Mouse (Mus musculus) neural tube, embryonic 12.5 days (tissue): ENCODE measurements at regions not wholly inside any gene's neighbourhood (a gene's known extent, or its start where the extent isn't known, plus 50 kb on each side); places are given as distances from the start of the nearest gene placed in this dataset.

ENCODE experiments used
- ATAC-seq: fragments of 200-750 bp; cut with Nextera tagmentation; 2 replicates; pipeline ENCODE4 v1.8.0; 2017; ENCODE audit warnings: low read depth, mild to moderate bottlenecking, moderate TSS enrichment, moderate library complexity; ENCODE audit not compliant: low FRiP score
- H3K27ac ChIP-seq: fragments of 300-500 bp; sonication (generic); 2 replicates; pipeline ENCODE4 v1.5.1; 2016
- H3K27me3 ChIP-seq: fragments of 300-500 bp; sonication (generic); replicated peaks from 2 replicates; pipeline ENCODE4 v1.6.1; 2016; ENCODE audit warnings: mild to moderate bottlenecking
- H3K36me3 ChIP-seq: fragments of 300-500 bp; sonication (generic); 2 replicates; pipeline ENCODE4 v1.6.1; 2016; ENCODE audit warnings: mild to moderate bottlenecking
- H3K4me1 ChIP-seq: fragments of 300-500 bp; sonication (generic); 2 replicates; pipeline ENCODE4 v1.6.1; 2016
- H3K4me2 ChIP-seq: fragments of 300-500 bp; sonication (generic); replicated peaks from 2 replicates; pipeline ENCODE4 v1.6.1; 2016; ENCODE audit warnings: mild to moderate bottlenecking
- H3K4me3 ChIP-seq: fragments of 300-500 bp; sonication (generic); 2 replicates; pipeline ENCODE4 v1.5.1; 2016
- H3K9ac ChIP-seq: fragments of 300-500 bp; sonication (generic); 2 replicates; pipeline ENCODE4 v1.6.1; 2016; ENCODE audit warnings: mild to moderate bottlenecking
- H3K9me3 ChIP-seq: fragments of 300-500 bp; sonication (generic); 2 replicates; pipeline ENCODE4 v1.6.1; 2016; ENCODE audit warnings: mild to moderate bottlenecking
- WGBS: fragments of 180-500 bp; shearing (Covaris S2); methylation state at CpG from one replicate; pipeline ENCODE4 v1.1.7; 2016; 5-methylcytosine and 5-hydroxymethylcytosine counted together

DNA sequence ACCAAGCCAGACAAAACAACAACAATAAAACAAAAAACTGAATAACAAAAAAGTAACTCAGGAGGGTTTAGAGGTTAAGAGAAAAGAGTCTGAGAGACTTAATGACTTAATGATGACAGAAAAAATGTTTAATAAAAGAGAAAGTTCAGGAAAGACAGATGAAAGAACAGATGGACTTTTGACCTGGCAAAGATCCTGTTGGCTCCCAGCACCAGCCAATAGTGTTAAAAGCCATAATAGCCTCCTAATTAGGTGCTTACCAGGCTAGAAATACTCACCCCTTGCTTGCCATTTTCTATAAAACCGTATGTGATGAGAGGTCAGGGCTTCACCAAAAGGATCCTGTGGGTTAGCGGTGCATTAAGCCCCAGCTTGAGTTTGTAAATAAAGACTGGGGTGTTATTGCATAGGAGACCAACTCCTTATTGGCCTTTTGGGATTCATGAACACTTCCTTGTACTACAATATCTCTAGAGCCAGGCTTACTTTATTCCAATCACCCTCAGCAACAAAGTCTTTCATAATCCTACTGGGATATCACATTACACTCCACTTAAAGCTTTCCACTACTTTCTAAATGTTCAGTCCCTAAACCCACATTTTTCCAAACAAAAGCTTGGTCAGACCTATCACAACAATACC lies 282.1 kb upstream of the Rasa1 start:
- WGBS, result 41% methylated on average over 2 of the region's 2 CpGs
- H3K9ac ChIP-seq, result no peak overlapping the region
- no peaks in the 10 kb centered on the region for H3K9me3 ChIP-seq
- H3K27me3 ChIP-seq, result no peaks in the 10 kb centered on the region
- no peak overlapping the region for H3K27ac ChIP-seq
- no peaks in the 10 kb centered on the region for H3K36me3 ChIP-seq
- no peak for ATAC-seq
- no peak overlapping the region for H3K4me3 ChIP-seq
- H3K4me2 ChIP-seq, result no peak overlapping the region
- H3K4me1 ChIP-seq, result no peaks in the 10 kb centered on the region

DNA sequence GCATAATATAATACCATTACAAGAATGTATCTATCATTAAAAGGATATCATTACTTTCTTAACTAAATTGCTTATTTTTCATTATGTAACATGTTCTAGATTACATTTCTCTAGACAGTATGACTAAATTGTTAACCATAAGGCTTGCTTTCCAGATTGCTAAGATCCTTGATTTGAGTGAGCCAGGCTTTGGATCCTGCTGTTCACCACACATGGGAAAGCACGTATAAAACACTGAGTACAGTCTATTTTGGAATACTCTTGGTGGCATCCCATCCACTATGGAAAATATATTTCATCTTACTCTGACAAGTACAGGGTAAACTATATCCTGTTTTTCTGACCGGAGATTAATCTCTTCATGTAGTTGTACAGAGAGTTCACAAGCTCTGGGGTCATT lies 268.9 kb upstream of the Rasa1 start:
- Histone ChIP-seq H3K9ac (no peak overlapping the region), H3K4me2 (no peak overlapping the region), H3K27me3 (no peaks in the 10 kb centered on the region), H3K9me3 (no peaks in the 10 kb centered on the region), H3K4me3 (no peak overlapping the region), H3K27ac (no peak overlapping the region), H3K4me1 (no peaks in the 10 kb centered on the region), H3K36me3 (no peaks in the 10 kb centered on the region)
- no peak for ATAC-seq
- 87% methylated on average over 2 of the region's 2 CpGs for WGBS

DNA sequence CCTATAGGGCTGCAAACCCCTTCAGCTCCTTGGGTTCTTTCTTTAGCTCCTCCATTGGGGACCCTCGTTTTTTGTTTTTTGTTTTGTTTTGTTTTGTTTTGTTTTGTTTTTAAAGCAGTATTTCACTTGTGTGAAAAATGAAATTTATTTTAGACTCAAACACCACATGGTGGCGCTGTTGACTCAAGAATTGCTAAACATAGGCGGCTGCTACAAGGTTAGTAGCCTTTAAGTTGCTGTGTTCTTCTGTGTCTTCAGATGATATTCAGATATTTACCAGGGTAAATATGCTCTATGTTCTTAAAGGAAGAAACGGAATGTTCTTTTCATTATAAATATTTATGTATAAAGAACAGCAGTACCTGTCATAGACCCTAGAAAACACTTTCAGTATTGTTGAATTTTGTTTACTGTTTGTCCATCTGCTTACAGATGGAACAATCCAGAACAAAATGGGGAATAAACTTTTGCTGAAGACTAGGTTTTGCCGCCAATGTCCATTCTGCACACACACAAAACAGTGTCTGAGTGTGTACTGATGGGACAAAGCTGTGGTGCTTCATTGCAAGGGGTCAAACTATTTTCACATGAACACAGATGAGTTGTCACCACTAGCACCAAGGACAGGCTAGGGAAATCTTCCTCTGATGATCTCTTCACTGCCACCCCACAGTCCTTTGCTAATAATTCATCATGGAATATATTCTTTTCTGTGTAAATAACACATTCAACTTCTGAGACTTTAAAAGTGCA lies 267.3 kb upstream of the Rasa1 start:
- no peaks in the 10 kb centered on the region for H3K9me3 ChIP-seq
- no peak overlapping the region for H3K4me2 ChIP-seq
- ATAC-seq, result peak; percentile 74; the same call in 1 of the 2 replicates
- H3K27me3 ChIP-seq, result no peaks in the 10 kb centered on the region
- WGBS, result 17% methylated on average over 5 of the region's 5 CpGs
- no peaks in the 10 kb centered on the region for H3K36me3 ChIP-seq
- no peak overlapping the region for H3K9ac ChIP-seq
- no peaks in the 10 kb centered on the region for H3K4me1 ChIP-seq
- no peak overlapping the region for H3K4me3 ChIP-seq
- no peak overlapping the region for H3K27ac ChIP-seq

DNA sequence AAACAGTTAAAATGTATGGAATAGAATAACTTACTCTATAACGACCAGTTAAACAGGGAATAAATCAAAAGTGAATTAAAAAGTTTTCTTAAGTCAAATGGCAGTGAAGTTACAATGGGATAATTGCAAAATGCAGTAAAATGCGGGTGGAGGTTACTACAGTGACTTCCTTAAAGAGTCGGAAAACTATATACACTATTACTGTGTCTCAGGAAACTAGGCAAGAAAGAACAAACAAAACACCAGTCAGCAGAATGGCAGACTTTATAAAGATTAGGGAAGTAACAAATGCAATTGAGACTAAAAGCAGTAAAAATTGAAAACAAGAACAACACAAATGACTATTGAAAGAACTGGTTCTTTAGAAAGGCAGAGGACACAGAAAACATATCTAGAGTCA lies 264.1 kb upstream of the Rasa1 start:
- no peak overlapping the region for H3K27ac ChIP-seq
- WGBS, result 82% methylated on average over 3 of the region's 3 CpGs

DNA sequence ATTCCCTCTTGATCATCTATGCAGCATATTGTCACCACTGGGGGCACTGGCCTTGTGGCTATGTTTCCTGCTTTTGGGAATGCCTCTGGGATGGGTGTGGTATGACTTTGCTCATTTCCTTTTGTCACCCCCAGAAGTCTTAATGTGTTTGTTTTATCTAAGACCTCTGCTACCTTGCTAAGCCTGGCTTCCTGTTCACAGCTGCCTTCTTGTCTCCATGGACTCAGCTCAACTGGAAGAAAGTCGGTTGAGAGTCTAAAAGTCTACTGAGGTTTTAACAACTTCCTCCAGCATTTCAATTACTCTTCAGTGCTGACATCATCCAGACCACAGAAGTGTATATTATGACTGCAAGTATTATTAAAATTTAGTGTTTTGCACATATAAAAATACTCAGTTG lies 220.7 kb upstream of the Rasa1 start:
- 70% methylated on average over 1 of the region's 1 CpGs for WGBS
- no peaks in the 10 kb centered on the region for H3K36me3 ChIP-seq
- H3K4me2 ChIP-seq, result no peak overlapping the region
- no peaks in the 10 kb centered on the region for H3K4me1 ChIP-seq
- no peaks in the 10 kb centered on the region for H3K27me3 ChIP-seq
- no peak overlapping the region for H3K4me3 ChIP-seq
- no peaks in the 10 kb centered on the region for H3K9me3 ChIP-seq
- no peak overlapping the region for H3K9ac ChIP-seq
- H3K27ac ChIP-seq, result no peak overlapping the region
- ATAC-seq, result no peak

More for the DNA sequence above, 264.1 kb upstream of the Rasa1 start:
- Histone ChIP-seq H3K36me3 (no peaks in the 10 kb centered on the region), H3K9ac (no peak overlapping the region), H3K4me2 (no peak overlapping the region), H3K27me3 (no peaks in the 10 kb centered on the region), H3K9me3 (no peaks in the 10 kb centered on the region), H3K4me3 (no peak overlapping the region), H3K4me1 (no peaks in the 10 kb centered on the region)
- ATAC-seq, result no peak

DNA sequence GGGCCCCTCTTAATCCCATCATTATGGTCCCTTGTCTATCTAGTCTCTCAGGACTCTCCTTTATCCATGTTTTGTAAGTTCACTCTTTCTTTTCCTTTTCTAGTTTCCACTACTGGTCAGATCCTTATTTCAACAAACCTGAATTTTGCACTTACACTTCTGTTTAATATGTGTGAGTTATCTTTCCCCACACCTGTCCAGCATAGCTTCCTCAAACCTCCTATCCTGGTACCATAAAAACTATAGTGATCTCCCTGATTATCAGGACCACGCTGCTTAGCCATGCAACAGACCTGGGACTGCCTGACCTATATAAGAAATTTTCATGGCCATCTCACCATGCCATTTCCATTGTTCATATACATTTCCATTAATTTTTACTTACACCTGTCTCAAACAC lies 219.6 kb upstream of the Rasa1 start:
- Histone ChIP-seq H3K27ac (no peak overlapping the region), H3K9ac (no peak overlapping the region), H3K36me3 (no peaks in the 10 kb centered on the region), H3K4me1 (no peaks in the 10 kb centered on the region), H3K9me3 (no peaks in the 10 kb centered on the region), H3K27me3 (no peaks in the 10 kb centered on the region), H3K4me3 (no peak overlapping the region), H3K4me2 (no peak overlapping the region)
- WGBS, result 96% methylated on average over 1 of the region's 1 CpGs
- ATAC-seq, result no peak

DNA sequence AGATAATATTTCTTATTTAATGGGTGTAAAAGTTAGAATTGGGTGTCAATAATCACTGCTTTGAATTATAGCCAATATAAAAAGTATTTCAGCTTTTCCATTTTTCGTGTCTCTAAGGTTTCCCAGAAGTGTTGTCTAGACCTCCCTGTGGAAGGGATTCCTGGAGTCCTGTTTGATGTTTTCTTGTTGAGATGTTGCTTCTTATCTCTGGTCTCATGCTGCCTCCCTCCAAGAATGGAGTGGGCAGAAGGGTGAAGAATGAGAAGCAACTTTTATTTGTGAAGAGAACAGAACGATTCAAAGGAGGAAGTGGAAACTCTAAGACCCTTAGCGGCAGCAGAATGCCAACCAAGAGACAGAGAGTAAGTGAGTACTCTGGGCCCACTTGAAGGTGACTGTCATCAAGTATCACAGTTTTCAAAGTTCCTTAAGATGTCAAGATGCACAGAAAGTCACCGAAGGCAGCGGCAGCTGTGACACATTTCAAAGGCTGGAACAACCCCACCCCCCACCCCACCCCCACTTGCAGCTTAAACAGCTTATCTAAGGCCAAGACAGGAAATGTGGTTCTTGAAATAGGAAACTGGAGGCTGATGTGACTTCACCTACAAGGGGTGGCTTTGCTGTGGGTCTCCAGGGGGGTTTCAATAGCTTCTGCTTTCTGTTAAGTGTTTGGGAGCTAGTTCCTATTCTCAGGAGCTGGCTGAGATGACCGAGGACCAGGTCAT lies 218.6 kb upstream of the Rasa1 start:
- no peaks in the 10 kb centered on the region for H3K4me1 ChIP-seq
- 76% methylated on average over 6 of the region's 6 CpGs for WGBS
- no peak overlapping the region for H3K9ac ChIP-seq
- no peaks in the 10 kb centered on the region for H3K27me3 ChIP-seq
- ATAC-seq, result no peak
- no peaks in the 10 kb centered on the region for H3K9me3 ChIP-seq
- no peak overlapping the region for H3K4me3 ChIP-seq
- no peak overlapping the region for H3K4me2 ChIP-seq
- no peak overlapping the region for H3K27ac ChIP-seq
- no peaks in the 10 kb centered on the region for H3K36me3 ChIP-seq

DNA sequence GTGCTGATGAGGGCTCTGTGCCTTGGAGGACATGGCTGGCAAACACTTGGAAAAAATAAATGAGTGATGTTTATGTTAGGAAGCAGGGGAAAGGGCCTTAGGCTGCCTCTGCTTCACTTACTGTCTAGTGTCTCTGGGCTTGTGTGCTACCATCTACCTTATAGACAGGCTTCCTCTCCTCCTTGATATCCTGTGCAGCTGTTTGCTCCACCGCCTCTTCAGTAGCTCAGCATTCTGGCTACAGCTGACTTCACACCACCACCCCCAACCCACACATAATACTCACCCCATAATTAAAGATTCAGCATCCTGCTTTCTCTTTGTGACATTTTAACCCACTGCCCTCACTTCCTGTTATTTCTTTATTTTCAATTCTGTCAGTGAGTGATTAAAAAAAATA lies 217.9 kb upstream of the Rasa1 start:
- Histone ChIP-seq H3K27me3 (no peaks in the 10 kb centered on the region), H3K9ac (no peak overlapping the region), H3K9me3 (no peaks in the 10 kb centered on the region), H3K4me3 (no peak overlapping the region), H3K4me2 (no peak overlapping the region), H3K27ac (no peak overlapping the region), H3K36me3 (no peaks in the 10 kb centered on the region), H3K4me1 (no peaks in the 10 kb centered on the region)
- ATAC-seq, result no peak
- WGBS, result 86% methylated on average over 1 of the region's 1 CpGs

DNA sequence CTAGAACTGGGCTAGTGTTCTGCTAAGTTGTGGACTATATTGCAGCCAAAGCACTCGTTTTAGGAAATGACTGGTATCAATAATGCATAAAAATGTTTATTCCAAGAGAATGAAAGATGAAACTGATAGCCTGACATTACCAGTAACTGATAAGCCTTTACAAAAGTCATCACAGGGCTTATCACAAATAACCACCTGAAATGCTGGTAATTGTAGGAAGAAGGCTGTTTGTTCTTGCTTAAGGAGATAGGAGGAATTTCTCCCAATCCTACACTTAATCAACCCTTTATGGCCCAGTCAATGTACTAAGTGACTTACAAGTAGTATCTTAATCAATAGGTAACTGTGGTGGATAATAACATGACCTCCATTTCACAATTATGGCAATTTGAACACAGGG lies 217.1 kb upstream of the Rasa1 start:
- ATAC-seq, result no peak
- Histone ChIP-seq H3K9me3 (no peaks in the 10 kb centered on the region), H3K27me3 (no peaks in the 10 kb centered on the region), H3K4me2 (no peak overlapping the region), H3K36me3 (no peaks in the 10 kb centered on the region), H3K27ac (no peak overlapping the region), H3K4me3 (no peak overlapping the region), H3K4me1 (no peaks in the 10 kb centered on the region), H3K9ac (no peak overlapping the region)
- 68% methylated on average over 1 of the region's 1 CpGs for WGBS

DNA sequence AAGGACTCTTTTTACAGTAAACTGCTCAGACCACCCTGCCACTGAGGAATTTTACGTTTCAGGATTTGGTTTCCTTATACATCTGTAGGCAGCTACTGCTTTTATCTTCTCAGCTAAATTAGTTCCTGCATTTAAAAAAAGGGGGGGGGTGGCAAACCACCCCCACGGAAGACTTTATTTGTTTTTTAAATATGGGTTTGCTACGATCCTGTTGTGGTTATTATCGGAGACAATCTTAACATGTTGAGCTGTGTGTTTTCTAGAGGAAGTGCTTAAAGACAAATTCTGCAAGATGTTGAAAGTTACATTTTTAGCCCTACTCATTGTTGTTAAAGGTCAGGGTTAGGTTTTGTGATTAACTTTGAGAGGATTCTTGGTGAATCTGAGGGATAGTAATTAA lies 216.1 kb upstream of the Rasa1 start:
- H3K4me2 ChIP-seq, result no peak overlapping the region
- ATAC-seq, result no peak
- no peaks in the 10 kb centered on the region for H3K36me3 ChIP-seq
- H3K4me1 ChIP-seq, result no peaks in the 10 kb centered on the region
- H3K4me3 ChIP-seq, result no peak overlapping the region
- no peaks in the 10 kb centered on the region for H3K9me3 ChIP-seq
- H3K9ac ChIP-seq, result no peak overlapping the region
- no peak overlapping the region for H3K27ac ChIP-seq
- no peaks in the 10 kb centered on the region for H3K27me3 ChIP-seq
- 79% methylated on average over 4 of the region's 4 CpGs for WGBS

DNA sequence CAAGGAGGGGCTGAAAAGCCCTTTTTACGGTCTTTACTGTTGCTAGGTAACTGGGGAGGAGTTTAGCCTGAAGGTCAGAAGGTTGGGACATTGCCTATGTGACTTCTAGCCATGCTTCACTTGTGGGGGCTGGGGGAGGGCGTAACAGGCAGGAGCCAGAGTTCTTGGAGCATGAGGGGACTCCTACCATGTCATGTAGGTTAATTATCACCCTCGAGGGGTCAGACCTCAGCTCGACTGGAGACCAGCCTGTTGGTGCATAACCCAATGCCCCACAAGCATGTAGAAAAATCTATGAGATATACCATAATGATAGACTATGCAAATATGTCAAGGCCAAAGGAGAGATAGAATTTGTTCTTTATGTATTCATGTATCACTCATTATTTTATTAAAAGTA lies 215.1 kb upstream of the Rasa1 start:
- Histone ChIP-seq H3K27ac (no peak overlapping the region), H3K4me3 (no peak overlapping the region)

DNA sequence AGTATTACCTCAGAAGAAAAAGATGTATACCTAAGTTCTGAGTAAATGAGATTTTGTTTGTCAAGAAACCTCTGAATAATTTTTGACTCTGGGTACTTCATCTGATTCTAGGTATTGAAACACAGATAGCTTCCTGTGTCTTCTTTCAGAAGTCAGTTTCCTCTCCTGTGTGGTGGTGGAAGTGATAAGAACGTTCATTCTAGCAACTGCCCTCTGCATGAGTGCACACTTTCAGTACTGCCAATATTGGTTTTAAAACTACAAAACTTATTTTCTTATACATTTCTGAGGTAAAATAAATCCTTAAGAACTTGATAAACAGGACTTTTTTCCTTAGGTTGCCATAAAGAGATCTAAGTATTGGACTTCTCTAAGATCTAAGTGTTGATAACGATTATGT lies 209.8 kb upstream of the Rasa1 start:
- Histone ChIP-seq H3K4me3 (no peak overlapping the region), H3K4me1 (no peaks in the 10 kb centered on the region), H3K27ac (no peak overlapping the region), H3K9me3 (no peaks in the 10 kb centered on the region), H3K36me3 (no peaks in the 10 kb centered on the region), H3K27me3 (no peaks in the 10 kb centered on the region), H3K4me2 (no peak overlapping the region), H3K9ac (no peak overlapping the region)
- WGBS, result 86% methylated on average over 2 of the region's 2 CpGs
- no peak for ATAC-seq

More for the DNA sequence above, 215.1 kb upstream of the Rasa1 start:
- Histone ChIP-seq H3K27me3 (no peaks in the 10 kb centered on the region), H3K4me1 (no peaks in the 10 kb centered on the region), H3K9ac (no peak overlapping the region), H3K36me3 (no peaks in the 10 kb centered on the region), H3K9me3 (no peaks in the 10 kb centered on the region), H3K4me2 (no peak overlapping the region)
- 46% methylated on average over 4 of the region's 4 CpGs for WGBS
- no peak for ATAC-seq
